Mouse (Mus musculus) bone marrow macrophage, adult 2 months (primary cell): ENCODE results near the gene Ttc21b.

Experiments used
- CTCF ChIP-seq: IDR thresholded peaks from 2 replicates; pipeline ENCODE4 v1.5.1; 2012; ENCODE audit warnings: low read depth, mild to moderate bottlenecking, low read length, moderate library complexity
- POLR2A ChIP-seq: IDR thresholded peaks from 2 replicates; pipeline ENCODE4 v1.6.1; 2012; ENCODE audit warnings: mild to moderate bottlenecking, low read depth, low read length, borderline replicate concordance

- no peak for TF ChIP-seq POLR2A
- TF ChIP-seq CTCF, result no peak
Observed at GRCm38 (mm10) chr2:66209353-66209752, 47.1 kb downstream of the Ttc21b start.
